In the genomic region with DNA sequence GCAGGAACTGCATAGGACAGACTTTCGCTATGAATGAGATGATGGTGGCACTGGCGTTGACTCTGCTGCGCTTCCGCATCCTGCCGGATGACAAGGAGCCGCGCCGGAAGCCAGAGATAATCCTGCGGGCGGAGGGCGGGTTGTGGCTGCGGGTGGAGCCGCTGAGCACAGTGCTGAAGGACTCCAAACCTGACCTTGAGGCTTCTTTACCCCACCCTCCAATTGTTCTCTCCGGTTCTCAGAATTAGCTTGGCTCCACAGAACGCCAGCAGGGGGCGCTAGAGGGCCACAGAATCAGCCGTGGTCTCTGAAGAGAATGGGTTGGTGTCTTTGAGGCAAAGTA, we compare ENCODE assay signal across 8 mouse cellular contexts. TPM values are rescaled to one million over a fixed set of nuclear protein-coding genes. Genes with fewer than 3 reads are reported as not detected.
DNase-seq lines count a peak whose midpoint lies in the region; ATAC-seq and TF ChIP-seq lines count a peak whose summit lies in the region.

No protein-coding gene starts in this region.

- peak; percentile 67 for ATAC-seq in heart, embryonic 15.5 days (replicated peaks; ENCODE audit: insufficient number of reproducible peaks, insufficient read depth, low FRiP score, low read depth)
- ATAC-seq in liver, embryonic 14.5 days (ENCODE audit: insufficient read depth): 0 out of 2 replicates have a peak, but pooled peaks have one; percentile 41
- ATAC-seq in neural tube, embryonic 11.5 days (ENCODE audit: insufficient read depth, low FRiP score, low TSS enrichment): peak; percentile 68
- peak; percentile 82 for ATAC-seq in stomach, postnatal 0 days (ENCODE audit: low FRiP score, low TSS enrichment)

- H3K9ac ChIP-seq in heart, embryonic 15.5 days: peak overlapping the region; percentile 39; the same call in 1 of the 2 replicates
- no peak overlapping the region for H3K9ac ChIP-seq in liver, embryonic 14.5 days (replicated peaks)
- H3K9ac ChIP-seq in neural tube, embryonic 11.5 days (ENCODE audit: low read length): peak overlapping the region; percentile 54
- 0 out of 2 replicates have a peak overlapping the region, but pooled peaks have one; percentile 8 for H3K9ac ChIP-seq in stomach, postnatal 0 days (ENCODE audit: low read length)

- peak; percentile 94 for TF ChIP-seq CTCF in liver, embryonic 14.5 days (IDR thresholded peaks at IDR 0.05; ENCODE audit: low read depth)
- TF ChIP-seq CTCF in stomach, postnatal 0 days (IDR thresholded peaks at IDR 0.05; ENCODE audit: low read depth): peak; percentile 95

- DNase-seq in CD4-positive, CD25-positive, alpha-beta regulatory T cell, adult 2 months (ENCODE audit: low read depth, low spot score): peak; percentile 87
- peak; percentile 90 for DNase-seq in forebrain, embryonic 10.5 days (ENCODE audit: extremely low spot score, low spot score)
- peak; percentile 76 to 84 for DNase-seq in kidney, postnatal 25 days
- DNase-seq in liver, embryonic 14.5 days (ENCODE audit: low read depth in 3 of 3, low spot score in 3 of 3): peak; percentile 29 to 42 (median 36)
- DNase-seq in neural tube, embryonic 11.5 days (ENCODE audit: low spot score): peak; percentile 90
- DNase-seq in stomach, postnatal 0 days (ENCODE audit: low spot score): peak; percentile 85

- no peak for TF ChIP-seq EP300 in liver, embryonic 14.5 days (IDR thresholded peaks at IDR 0.05; ENCODE audit: low read depth)
- no peak for TF ChIP-seq EP300 in stomach, postnatal 0 days (optimal IDR thresholded peaks at IDR 0.05)

- WGBS in forebrain, embryonic 10.5 days: 5% methylated on average over 17 of the region's 17 CpGs
- WGBS in heart, embryonic 15.5 days: 2% methylated on average over 17 of the region's 17 CpGs
- WGBS in liver, embryonic 14.5 days (ENCODE audit: insufficient replicate concordance): 1% methylated on average over 17 of the region's 17 CpGs
- WGBS in neural tube, embryonic 11.5 days: 2% methylated on average over 17 of the region's 17 CpGs
- 2% methylated on average over 17 of the region's 17 CpGs for WGBS in stomach, postnatal 0 days

- no peaks in the 10 kb centered on the region for H3K27me3 ChIP-seq in forebrain, embryonic 10.5 days (ENCODE audit: poor library complexity, severe bottlenecking)
- no peaks in the 10 kb centered on the region for H3K27me3 ChIP-seq in heart, embryonic 15.5 days
- H3K27me3 ChIP-seq in liver, embryonic 14.5 days (ENCODE audit: control insufficient read depth, insufficient read depth, low read length): no peaks in the 10 kb centered on the region
- no peaks in the 10 kb centered on the region for H3K27me3 ChIP-seq in neural tube, embryonic 11.5 days (ENCODE audit: control insufficient read depth, insufficient read depth, low read length)
- no peaks in the 10 kb centered on the region for H3K27me3 ChIP-seq in stomach, postnatal 0 days (ENCODE audit: control insufficient read depth, insufficient read depth, low read length)

- no peaks in the 10 kb centered on the region for H3K4me1 ChIP-seq in brown adipose tissue, adult 24 weeks (ENCODE audit: control insufficient read depth, insufficient read depth, insufficient read length, low read length)
- peaks cover 9% of the 10 kb centered on the region for H3K4me1 ChIP-seq in forebrain, embryonic 10.5 days
- peaks cover 4% of the 10 kb centered on the region for H3K4me1 ChIP-seq in heart, embryonic 15.5 days (replicated peaks)
- 0 out of 4 replicates have a peak, but pooled peaks cover 0 to 3% of the 10 kb centered on the region in 2 experiments for H3K4me1 ChIP-seq in liver, embryonic 14.5 days (replicated peaks; ENCODE audit: control insufficient read depth in 2 of 2, insufficient read depth in 2 of 2, low read length in 1 of 2)
- H3K4me1 ChIP-seq in neural tube, embryonic 11.5 days (ENCODE audit: control insufficient read depth, insufficient read depth, low read length): no peaks in the 10 kb centered on the region
- H3K4me1 ChIP-seq in stomach, postnatal 0 days (replicated peaks; ENCODE audit: control insufficient read depth, insufficient read depth): no peaks in the 10 kb centered on the region

- no peak overlapping the region for H3K27ac ChIP-seq in brown adipose tissue, adult 24 weeks (replicated peaks; ENCODE audit: low read depth, low read length)
- peak overlapping the region; percentile 67 for H3K27ac ChIP-seq in forebrain, embryonic 10.5 days
- no peak overlapping the region for H3K27ac ChIP-seq in heart, embryonic 15.5 days
- H3K27ac ChIP-seq in liver, embryonic 14.5 days: no peak overlapping the region
- no peak overlapping the region for H3K27ac ChIP-seq in neural tube, embryonic 11.5 days (ENCODE audit: low read depth, low read length)
- no peak overlapping the region for H3K27ac ChIP-seq in stomach, postnatal 0 days (replicated peaks)

- no peaks in the 10 kb centered on the region for H3K9me3 ChIP-seq in forebrain, embryonic 10.5 days
- no peaks in the 10 kb centered on the region for H3K9me3 ChIP-seq in heart, embryonic 15.5 days (replicated peaks)
- no peaks in the 10 kb centered on the region for H3K9me3 ChIP-seq in liver, embryonic 14.5 days (ENCODE audit: control insufficient read depth, low read length)
- no peaks in the 10 kb centered on the region for H3K9me3 ChIP-seq in neural tube, embryonic 11.5 days (ENCODE audit: control insufficient read depth, low read length)
- H3K9me3 ChIP-seq in stomach, postnatal 0 days (ENCODE audit: control insufficient read depth, low read length): no peaks in the 10 kb centered on the region

- H3K36me3 ChIP-seq in forebrain, embryonic 10.5 days (replicated peaks): no peaks in the 10 kb centered on the region
- no peaks in the 10 kb centered on the region for H3K36me3 ChIP-seq in heart, embryonic 15.5 days
- H3K36me3 ChIP-seq in liver, embryonic 14.5 days (replicated peaks; ENCODE audit: control insufficient read depth, insufficient read depth, low read depth): no peaks in the 10 kb centered on the region
- no peaks in the 10 kb centered on the region for H3K36me3 ChIP-seq in neural tube, embryonic 11.5 days (ENCODE audit: control insufficient read depth, insufficient read depth, low read length)
- no peaks in the 10 kb centered on the region for H3K36me3 ChIP-seq in stomach, postnatal 0 days (ENCODE audit: control insufficient read depth, insufficient read depth, low read length)

- H3K4me3 ChIP-seq in brown adipose tissue, adult 24 weeks (ENCODE audit: insufficient read depth, low read depth, low read length): peak overlapping the region; percentile 46
- peak overlapping the region; percentile 53 for H3K4me3 ChIP-seq in forebrain, embryonic 10.5 days
- H3K4me3 ChIP-seq in heart, embryonic 15.5 days: peak overlapping the region; percentile 46
- peak overlapping the region in 1 of 2 experiments; percentile 8; a peak in 1 of 4 replicates for H3K4me3 ChIP-seq in liver, embryonic 14.5 days (ENCODE audit: insufficient read depth in 1 of 2, low read depth in 2 of 2, low read length in 2 of 2)
- peak overlapping the region; percentile 31 for H3K4me3 ChIP-seq in neural tube, embryonic 11.5 days (ENCODE audit: low read depth, low read length)
- H3K4me3 ChIP-seq in stomach, postnatal 0 days (ENCODE audit: low read depth, low read length): peak overlapping the region; percentile 31

- H3K4me2 ChIP-seq in heart, embryonic 15.5 days: peak overlapping the region; percentile 75
- H3K4me2 ChIP-seq in liver, embryonic 14.5 days (ENCODE audit: low read depth): peak overlapping the region; percentile 35
- H3K4me2 ChIP-seq in neural tube, embryonic 11.5 days (ENCODE audit: low read depth): peak overlapping the region; percentile 58
- H3K4me2 ChIP-seq in stomach, postnatal 0 days (replicated peaks; ENCODE audit: low read depth): peak overlapping the region; percentile 55

RNA-seq across cellular contexts. Expression of a gene that starts 13.8 kb away (rescaled TPM):
- not detected in 2 replicates for polyA plus RNA-seq in brown adipose tissue, adult 24 weeks (2012; ENCODE audit: insufficient read depth, insufficient read length, missing spikeins)
- polyA plus RNA-seq in forebrain, embryonic 10.5 days (2016; fragmentation: Nextera tagmentation; extraction: Ambion mirVana): not detected in 2 replicates
- polyA plus RNA-seq in heart, embryonic 15.5 days (2015; fragmentation: Nextera tagmentation; extraction: Ambion mirVana): not detected in 2 replicates
- polyA plus RNA-seq in liver, embryonic 14.5 days (2012; rRNA removed): not detected in 2 replicates
- not detected in 2 replicates for polyA plus RNA-seq in liver, embryonic 14.5 days (2014; fragmentation: Nextera tagmentation; extraction: Ambion mirVana)
- not detected in 2 replicates for polyA plus RNA-seq in neural tube, embryonic 11.5 days (2014; fragmentation: Nextera tagmentation; extraction: Ambion mirVana)
- not detected in 2 replicates for polyA plus RNA-seq in stomach, postnatal 0 days (2015; fragmentation: Nextera tagmentation; extraction: Ambion mirVana)

RNA-seq across cellular contexts. Expression of a gene that starts 23.8 kb away (rescaled TPM):
- polyA plus RNA-seq in brown adipose tissue, adult 24 weeks (2012; ENCODE audit: insufficient read depth, insufficient read length, missing spikeins): not detected in 2 replicates
- polyA plus RNA-seq in forebrain, embryonic 10.5 days (2016; fragmentation: Nextera tagmentation; extraction: Ambion mirVana): not detected in 2 replicates
- polyA plus RNA-seq in heart, embryonic 15.5 days (2015; fragmentation: Nextera tagmentation; extraction: Ambion mirVana): not detected in 2 replicates
- not detected in 2 replicates for polyA plus RNA-seq in liver, embryonic 14.5 days (2012; rRNA removed)
- polyA plus RNA-seq in liver, embryonic 14.5 days (2014; fragmentation: Nextera tagmentation; extraction: Ambion mirVana): not detected in 2 replicates
- polyA plus RNA-seq in neural tube, embryonic 11.5 days (2014; fragmentation: Nextera tagmentation; extraction: Ambion mirVana): not detected in 2 replicates
- 0.04 and 0.23 TPM in 2 replicates for polyA plus RNA-seq in stomach, postnatal 0 days (2015; fragmentation: Nextera tagmentation; extraction: Ambion mirVana)

RNA-seq across cellular contexts. Expression of a gene that starts 50.5 kb away (rescaled TPM):
- polyA plus RNA-seq in brown adipose tissue, adult 24 weeks (2012; ENCODE audit: insufficient read depth, insufficient read length, missing spikeins): not detected in 2 replicates
- 2.4 and 2.5 TPM in 2 replicates for polyA plus RNA-seq in forebrain, embryonic 10.5 days (2016; fragmentation: Nextera tagmentation; extraction: Ambion mirVana)
- 0.19 TPM in 1 of 2 replicates, not detected in the other for polyA plus RNA-seq in heart, embryonic 15.5 days (2015; fragmentation: Nextera tagmentation; extraction: Ambion mirVana)
- 3.9 and 4.4 TPM in 2 replicates for polyA plus RNA-seq in liver, embryonic 14.5 days (2012; rRNA removed)
- polyA plus RNA-seq in liver, embryonic 14.5 days (2014; fragmentation: Nextera tagmentation; extraction: Ambion mirVana): 2.3 and 3.0 TPM in 2 replicates
- polyA plus RNA-seq in neural tube, embryonic 11.5 days (2014; fragmentation: Nextera tagmentation; extraction: Ambion mirVana): 0.77 TPM in 1 of 2 replicates, not detected in the other
- polyA plus RNA-seq in stomach, postnatal 0 days (2015; fragmentation: Nextera tagmentation; extraction: Ambion mirVana): 0.62 and 1.1 TPM in 2 replicates

Comparison
In these comparisons a context has a peak if more than half of its experiments do, and no peak if none do; other contexts are left out.
1. DNase-seq: peak in every context shown above with its lines; median percentile 90 in forebrain, embryonic 10.5 days; 90 in neural tube, embryonic 11.5 days; 87 in CD4-positive, CD25-positive, alpha-beta regulatory T cell, adult 2 months; 85 in stomach, postnatal 0 days; 80 in kidney, postnatal 25 days; 36 in liver, embryonic 14.5 days.